Mouse (Mus musculus) liver, embryonic 14.5 days (tissue): ENCODE measurements around the gene Vta1.

Source experiments
- CTCF ChIP-seq: IDR thresholded peaks from 2 replicates; pipeline ENCODE4 v1.5.1; 2016; ENCODE audit warnings: antibody characterized with exemption, low read depth, control low read depth
- EP300 ChIP-seq: IDR thresholded peaks from 2 replicates; pipeline ENCODE4 v1.6.1; 2016; ENCODE audit warnings: antibody characterized with exemption, low read depth

- no peak for TF ChIP-seq CTCF
- TF ChIP-seq EP300, result no peak
Measured at GRCm38 (mm10) chr10:14639043-14639442, 66.3 kb downstream of the Vta1 start.
